Mouse (Mus musculus) urinary bladder, postnatal 10 days (tissue): ENCODE results near the gene Hvcn1.
A peak's percentile ranks its signal among the peaks of the same experiment; 100 is the strongest.
"Not testable (repeated sequence)": the region's sequence is repeated elsewhere in the genome, so short reads cannot be mapped to it uniquely, and the experiment has no call there.

Experiments used
- DNase-seq: peaks from one replicate; pipeline ENCODE4 v3.0.0; 2022; ENCODE audit warnings: low spot score

The Hvcn1 gene

GRCm38 (mm10) chr5:122206475-122206874, at the start of gene Hvcn1:
TSS of gene Hvcn1 (plus strand) at chr5:122206804.
- no peak for DNase-seq

GRCm38 (mm10) chr5:122157827-122158381, 48.7 kb upstream of the Hvcn1 start, which contains the start of gene Ppp1cc:
TSS of gene Ppp1cc (plus strand) at chr5:122158278.
- peak; percentile 66 for DNase-seq

GRCm38 (mm10) chr5:122158557-122159515, 47.8 kb upstream of the Hvcn1 start:
- no peak for DNase-seq

GRCm38 (mm10) chr5:122163194-122163593, 43.4 kb upstream of the Hvcn1 start:
- no peak for DNase-seq

- DNase-seq = no peak
Observed at GRCm38 (mm10) chr5:122164011-122164410, 42.6 kb upstream of the Hvcn1 start.

GRCm38 (mm10) chr5:122165233-122165915, 41.2 kb upstream of the Hvcn1 start:
- DNase-seq = no peak

- no peak for DNase-seq
Observed at GRCm38 (mm10) chr5:122166636-122167161, 39.9 kb upstream of the Hvcn1 start.

- DNase-seq = no peak
Observed at GRCm38 (mm10) chr5:122168344-122169069, 38.1 kb upstream of the Hvcn1 start.

GRCm38 (mm10) chr5:122171058-122171457, 35.5 kb upstream of the Hvcn1 start:
- DNase-seq = no peak

- no peak for DNase-seq
Observed at GRCm38 (mm10) chr5:122175402-122175801, 31.2 kb upstream of the Hvcn1 start.

GRCm38 (mm10) chr5:122175961-122176360, 30.6 kb upstream of the Hvcn1 start:
- DNase-seq = no peak

- no peak for DNase-seq
Observed at GRCm38 (mm10) chr5:122176398-122176797, 30.2 kb upstream of the Hvcn1 start.

GRCm38 (mm10) chr5:122179665-122180064, 26.9 kb upstream of the Hvcn1 start:
- no peak for DNase-seq

GRCm38 (mm10) chr5:122184283-122184806, 22.3 kb upstream of the Hvcn1 start:
- no peak for DNase-seq

- DNase-seq = not testable (repeated sequence)
Observed at GRCm38 (mm10) chr5:122184858-122185257, 21.7 kb upstream of the Hvcn1 start.

GRCm38 (mm10) chr5:122189115-122189514, 17.5 kb upstream of the Hvcn1 start:
- DNase-seq = no peak

GRCm38 (mm10) chr5:122190465-122190864, 16.1 kb upstream of the Hvcn1 start:
- no peak for DNase-seq

- DNase-seq = no peak
Observed at GRCm38 (mm10) chr5:122191269-122192063, 15.1 kb upstream of the Hvcn1 start.

- DNase-seq = no peak
Observed at GRCm38 (mm10) chr5:122192347-122192746, 14.3 kb upstream of the Hvcn1 start.

GRCm38 (mm10) chr5:122200872-122201271, 5.7 kb upstream of the Hvcn1 start:
- no peak for DNase-seq

- DNase-seq = no peak
Observed at GRCm38 (mm10) chr5:122201904-122202303, 4.7 kb upstream of the Hvcn1 start.
